Mouse (Mus musculus) liver, adult 2 months (tissue): Measurements from ENCODE around the gene Krt75.

Source experiments
- CTCF ChIP-seq: fragments of 200-500 bp; IDR thresholded peaks from 2 replicates; pipeline ENCODE4 v1.5.1; 2011; ENCODE audit warnings: low read depth, low read length, control low read depth
- POLR2A ChIP-seq: fragments of 200-500 bp; IDR thresholded peaks from 2 replicates; pipeline ENCODE4 v1.6.1; 2011; ENCODE audit warnings: low read length, control low read depth; ENCODE audit not compliant: insufficient read depth; ENCODE audit errors: extremely low read depth

DNA sequence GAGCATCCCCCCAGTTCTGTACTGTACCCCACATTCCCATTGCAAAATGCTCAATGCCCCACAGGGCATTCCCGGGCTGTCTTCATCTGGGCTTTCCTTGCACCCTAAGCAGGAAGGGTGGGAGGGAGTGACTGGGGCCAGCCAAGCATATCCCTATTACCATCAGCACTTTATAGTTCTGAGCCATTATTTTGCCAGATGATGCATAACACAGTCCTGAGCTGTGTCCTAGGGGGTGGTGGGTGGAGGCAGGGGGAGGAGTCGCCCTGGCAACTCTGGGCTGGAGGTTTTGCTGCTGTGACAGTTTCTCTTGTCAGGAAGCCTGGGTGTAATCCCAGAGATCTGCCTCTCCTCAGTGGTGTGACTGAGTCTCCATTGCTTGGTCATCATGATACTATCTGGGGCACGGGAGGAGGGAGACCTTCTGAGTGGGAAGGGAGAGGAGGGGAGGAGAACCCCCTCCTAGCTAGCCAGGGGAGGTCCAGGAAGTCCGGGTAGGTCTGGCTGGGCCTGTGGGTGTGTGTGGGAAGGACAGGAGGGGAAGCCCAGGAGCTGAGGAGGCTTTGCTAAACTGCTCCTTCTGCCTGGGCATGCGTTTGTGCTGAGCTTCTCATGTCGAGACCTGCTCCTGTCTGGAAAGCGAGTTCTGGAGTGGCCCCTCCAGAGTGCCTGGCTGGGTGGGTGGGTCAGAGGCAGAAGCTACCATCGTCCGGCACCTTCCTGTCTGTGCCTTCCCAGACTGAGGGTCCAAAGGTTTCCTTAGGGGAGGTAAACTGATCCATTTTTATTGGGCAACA, 37.5 kb downstream of the Krt75 start:
- TF ChIP-seq CTCF = no peak
- no peak for TF ChIP-seq POLR2A
